Mouse (Mus musculus): ENCODE data around the gene Sh2d6. TPM values are rescaled to one million over a fixed set of nuclear protein-coding genes. Genes with fewer than 3 reads are reported as not detected.
"Not testable (repeated sequence)": the region's sequence is repeated elsewhere in the genome, so short reads cannot be mapped to it uniquely, and the experiment has no call there.

The Sh2d6 gene
- total RNA-seq, 2 experiments from 2014 or later, result 0.49 to 0.56 TPM

- no peak overlapping the region for H3K27ac ChIP-seq
- no peak for TF ChIP-seq CTCF (conservative IDR thresholded peaks at IDR 0.05)
- no peak overlapping the region for H3K4me3 ChIP-seq
- no peak for DNase-seq (ENCODE audit: low spot score in 2 of 2)
Observed at GRCm38 (mm10) chr6:72549041-72549580, 27.6 kb upstream of the Sh2d6 start.

- TF ChIP-seq CTCF (conservative IDR thresholded peaks at IDR 0.05), result no peak
Observed at GRCm38 (mm10) chr6:72547862-72548261, 26.4 kb upstream of the Sh2d6 start.

GRCm38 (mm10) chr6:72547121-72547520, 25.6 kb upstream of the Sh2d6 start:
- no peak for DNase-seq (ENCODE audit: low spot score in 2 of 2)
- no peak overlapping the region for H3K4me3 ChIP-seq
- TF ChIP-seq CTCF (conservative IDR thresholded peaks at IDR 0.05), result peak; percentile 58
- no peak overlapping the region for H3K27ac ChIP-seq

More at GRCm38 (mm10) chr6:72547862-72548261, 26.4 kb upstream of the Sh2d6 start:
- no peak for DNase-seq (ENCODE audit: low spot score in 2 of 2)
- no peak overlapping the region for H3K27ac ChIP-seq
- no peak overlapping the region for H3K4me3 ChIP-seq

- DNase-seq (ENCODE audit: low spot score in 2 of 2), result no peak
- no peak overlapping the region for H3K4me3 ChIP-seq
- TF ChIP-seq CTCF (conservative IDR thresholded peaks at IDR 0.05), result no peak
- H3K27ac ChIP-seq, result no peak overlapping the region
Observed at GRCm38 (mm10) chr6:72545377-72545776, 23.9 kb upstream of the Sh2d6 start.

- peak within 1 kb of the TSS; percentile 23; the same call in 1 of the 2 replicates for H3K4me3 ChIP-seq
- peak within 1 kb of the TSS; percentile 51; the same call in 1 of the 2 replicates for H3K27ac ChIP-seq
- no peak for DNase-seq (ENCODE audit: low spot score in 2 of 2)
- TF ChIP-seq CTCF (conservative IDR thresholded peaks at IDR 0.05), result no peak
Observed at GRCm38 (mm10) chr6:72544283-72544987, 22.9 kb upstream of the Sh2d6 start, which contains the start of gene Capg. Capg (plus strand) TSS chr6:72544391.

- H3K27ac ChIP-seq, result no peak overlapping the region; the same call in 1 of the 2 replicates
Observed at GRCm38 (mm10) chr6:72543265-72543850, 21.9 kb upstream of the Sh2d6 start.

GRCm38 (mm10) chr6:72538562-72539031, 17.1 kb upstream of the Sh2d6 start:
- peak overlapping the region; percentile 89 for H3K27ac ChIP-seq
- peak; percentile 47 for TF ChIP-seq CTCF (conservative IDR thresholded peaks at IDR 0.05)
- peak overlapping the region; percentile 73 for H3K4me3 ChIP-seq
- peak; percentile 88 to 94 for DNase-seq (ENCODE audit: low spot score in 2 of 2)

More at GRCm38 (mm10) chr6:72543265-72543850, 21.9 kb upstream of the Sh2d6 start:
- TF ChIP-seq CTCF (conservative IDR thresholded peaks at IDR 0.05), result no peak
- no peak for DNase-seq (ENCODE audit: low spot score in 2 of 2)
- H3K4me3 ChIP-seq, result no peak overlapping the region

GRCm38 (mm10) chr6:72537998-72538500, 16.5 kb upstream of the Sh2d6 start:
- TF ChIP-seq CTCF (conservative IDR thresholded peaks at IDR 0.05), result no peak
- DNase-seq (ENCODE audit: low spot score in 2 of 2), result no peak
- Histone ChIP-seq H3K4me3 (peak overlapping the region; percentile 73), H3K27ac (peak overlapping the region; percentile 89)

- H3K27ac ChIP-seq, result peak overlapping the region; percentile 49; the same call in 1 of the 2 replicates
- TF ChIP-seq CTCF (conservative IDR thresholded peaks at IDR 0.05), result peak; percentile 92
- H3K4me3 ChIP-seq, result no peak overlapping the region; the same call in 1 of the 2 replicates
- DNase-seq (ENCODE audit: low spot score in 2 of 2), result peak; percentile 78 to 88
Observed at GRCm38 (mm10) chr6:72535165-72535564, 13.7 kb upstream of the Sh2d6 start.

- H3K27ac ChIP-seq, result no peak overlapping the region
- TF ChIP-seq CTCF (conservative IDR thresholded peaks at IDR 0.05), result peak; percentile 99
Observed at GRCm38 (mm10) chr6:72534035-72534809, 12.7 kb upstream of the Sh2d6 start.

GRCm38 (mm10) chr6:72533555-72533954, 12.0 kb upstream of the Sh2d6 start:
- H3K27ac ChIP-seq; DNase-seq (ENCODE audit: low spot score in 2 of 2); H3K4me3 ChIP-seq: not testable (repeated sequence)

More at GRCm38 (mm10) chr6:72534035-72534809, 12.7 kb upstream of the Sh2d6 start:
- no peak overlapping the region for H3K4me3 ChIP-seq
- DNase-seq (ENCODE audit: low spot score in 2 of 2), result peak; percentile 62 to 69

GRCm38 (mm10) chr6:72532580-72532979, 11.1 kb upstream of the Sh2d6 start:
- no peak for DNase-seq (ENCODE audit: low spot score in 2 of 2)
- no peak for TF ChIP-seq CTCF (conservative IDR thresholded peaks at IDR 0.05)
- H3K4me3 ChIP-seq, result no peak overlapping the region
- H3K27ac ChIP-seq, result no peak overlapping the region

All from layer of hippocampus, adult 2 months (tissue).